Mouse (Mus musculus): ENCODE measurements around the gene Clasp1. TPM values are rescaled to one million over a fixed set of nuclear protein-coding genes. Genes with fewer than 3 reads are reported as not detected.
A peak's percentile ranks its signal among the peaks of the same experiment; 100 is the strongest.

The Clasp1 gene
- 297 and 366 TPM in 2 replicates for total RNA-seq (2014; rRNA removed; ENCODE audit: low replicate concordance)
- 75.8 and 106 TPM in 2 replicates for polyA plus RNA-seq (2015; fragmentation: Nextera tagmentation; extraction: Ambion mirVana)

DNA sequence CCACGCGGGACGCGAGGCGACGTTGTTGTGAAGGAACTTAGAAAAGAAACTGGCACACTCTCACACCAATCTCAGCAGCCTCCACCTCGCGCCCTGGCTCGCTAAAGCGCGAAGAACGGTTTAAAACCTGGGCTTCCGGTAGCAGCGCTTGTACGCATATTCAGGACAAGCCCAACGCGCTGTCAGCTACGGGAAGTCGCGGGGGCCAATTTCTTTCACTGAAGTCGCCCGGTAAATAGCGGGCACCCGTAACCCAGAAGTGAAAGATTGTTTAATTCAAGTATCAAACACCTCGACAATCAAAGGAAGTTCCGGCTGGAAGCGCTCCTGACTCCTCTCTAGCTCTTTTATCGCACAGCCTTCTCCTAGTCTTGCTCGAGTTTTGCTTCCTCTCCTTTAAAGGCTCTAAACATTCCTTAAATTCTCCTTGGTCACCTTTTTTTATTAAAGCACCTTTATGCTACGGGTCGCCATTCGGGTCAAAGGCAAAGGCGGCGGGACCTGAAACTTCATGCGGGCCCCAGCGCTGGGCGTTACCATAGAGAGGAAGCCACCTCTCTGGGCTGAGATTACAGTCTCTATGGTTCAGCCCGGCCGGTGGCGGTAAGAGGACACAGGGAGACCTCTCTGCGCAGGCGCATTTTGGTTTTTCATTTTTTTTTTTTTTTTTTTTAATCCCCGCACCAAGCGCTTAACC is at the start of gene Clasp1:
Clasp1 (plus strand) TSS at position 302 of the 697 bp plus-strand sequence.
- ATAC-seq (ENCODE audit: insufficient read depth, low read depth) (peak; percentile 97), DNase-seq (ENCODE audit: low spot score) (peak; percentile 96)
- 0 out of 2 replicates have a peak, but pooled peaks have one; percentile 45 for TF ChIP-seq EP300 (IDR thresholded peaks at IDR 0.05; ENCODE audit: low read depth)
- TF ChIP-seq CTCF (IDR thresholded peaks at IDR 0.05; ENCODE audit: low read depth), result no peak
- H3K36me3 ChIP-seq (replicated peaks; ENCODE audit: control insufficient read depth, insufficient read depth, low read length), result peaks cover 6% of the 10 kb centered on the region; the same call in 1 of the 2 replicates
- H3K4me1 ChIP-seq (ENCODE audit: control insufficient read depth, insufficient read depth), result peaks cover 7% of the 10 kb centered on the region
- H3K27ac ChIP-seq (ENCODE audit: low read depth), result peak within 1 kb of the TSS; percentile 92
- H3K9me3 ChIP-seq (replicated peaks; ENCODE audit: control insufficient read depth, low read length), result no peaks in the 10 kb centered on the region
- H3K9ac ChIP-seq (replicated peaks; ENCODE audit: low read depth, low read length), result peak within 1 kb of the TSS; percentile 87
- H3K27me3 ChIP-seq (ENCODE audit: control insufficient read depth, insufficient read depth, low read length), result no peaks in the 10 kb centered on the region
- H3K4me3 ChIP-seq (ENCODE audit: low read depth, low read length), result peak within 1 kb of the TSS; percentile 85
- H3K4me2 ChIP-seq (ENCODE audit: low read depth, low read length), result peak within 1 kb of the TSS; percentile 72
- WGBS, result under 1% methylated on average over 44 of the region's 44 CpGs

DNA sequence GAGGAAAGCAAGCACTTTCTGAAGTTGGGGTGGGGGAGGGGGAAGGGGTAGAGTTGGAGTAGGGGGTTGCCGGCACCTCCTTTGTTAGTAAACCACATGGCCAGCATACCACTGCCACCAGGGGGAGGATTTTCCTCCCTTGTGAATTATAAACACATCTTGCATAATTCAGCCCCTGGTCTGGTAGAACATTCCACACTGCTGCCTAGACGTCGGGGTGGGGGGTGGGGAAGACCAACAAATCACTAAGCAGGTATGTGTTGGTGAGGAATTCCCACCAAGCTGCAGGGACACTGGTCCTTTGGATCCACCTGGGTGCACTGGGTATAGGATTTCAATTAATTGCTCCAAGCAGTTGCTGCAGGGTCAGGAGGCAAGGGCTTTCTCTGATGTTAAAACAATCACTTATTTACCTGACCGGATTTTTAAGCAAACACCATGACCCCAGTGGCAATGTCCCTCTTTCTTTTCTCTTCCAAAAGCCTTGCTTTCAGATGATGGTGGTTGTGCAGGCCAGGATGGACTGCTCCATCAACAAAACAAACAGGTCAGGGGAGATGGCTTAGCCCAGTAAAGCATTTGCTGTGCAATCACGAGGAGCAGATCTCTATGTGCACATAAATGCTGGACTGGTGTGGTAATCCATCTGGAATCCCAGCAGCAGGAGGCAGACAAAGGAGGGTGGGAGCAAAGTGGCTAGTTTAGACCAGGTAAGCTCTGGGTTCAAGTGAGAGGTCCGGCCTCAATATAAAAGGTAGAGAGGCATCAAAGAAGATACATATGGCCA is 45.0 kb upstream of the Clasp1 start:
- no peak overlapping the region for H3K9ac ChIP-seq (replicated peaks; ENCODE audit: low read depth, low read length)
- no peaks in the 10 kb centered on the region for H3K36me3 ChIP-seq (replicated peaks; ENCODE audit: control insufficient read depth, insufficient read depth, low read length)
- ATAC-seq (ENCODE audit: insufficient read depth, low read depth) (no peak), DNase-seq (ENCODE audit: low spot score) (no peak)
- no peak; the same call in 1 of the 2 replicates for TF ChIP-seq CTCF (IDR thresholded peaks at IDR 0.05; ENCODE audit: low read depth)
- TF ChIP-seq EP300 (IDR thresholded peaks at IDR 0.05; ENCODE audit: low read depth), result no peak
- no peak overlapping the region for H3K4me3 ChIP-seq (ENCODE audit: low read depth, low read length)
- WGBS, result 37% methylated on average over 6 of the region's 6 CpGs
- no peak overlapping the region for H3K27ac ChIP-seq (ENCODE audit: low read depth)
- no peaks in the 10 kb centered on the region for H3K27me3 ChIP-seq (ENCODE audit: control insufficient read depth, insufficient read depth, low read length)
- H3K4me1 ChIP-seq (ENCODE audit: control insufficient read depth, insufficient read depth), result peaks cover 10% of the 10 kb centered on the region; the same call in 1 of the 2 replicates
- no peaks in the 10 kb centered on the region for H3K9me3 ChIP-seq (replicated peaks; ENCODE audit: control insufficient read depth, low read length)
- H3K4me2 ChIP-seq (ENCODE audit: low read depth, low read length), result no peak overlapping the region

DNA sequence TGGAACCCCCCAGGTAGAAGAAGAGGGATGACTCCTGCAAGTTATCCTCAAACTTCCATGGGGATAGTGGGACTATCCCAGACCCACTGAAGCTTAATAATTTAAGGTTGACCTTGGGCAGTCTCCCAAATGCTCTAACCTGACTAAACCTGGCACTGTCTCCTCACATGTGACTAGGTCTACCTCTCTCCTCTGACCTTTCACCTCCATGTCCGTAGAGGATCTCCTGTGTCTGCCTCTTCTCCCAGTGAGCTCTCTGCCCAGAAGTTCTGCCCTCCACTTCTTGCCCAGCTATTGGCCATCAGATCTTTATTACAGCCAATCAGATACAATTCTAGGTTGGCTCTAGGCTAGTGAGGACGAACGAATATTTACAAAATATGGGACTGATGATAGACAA is 38.9 kb upstream of the Clasp1 start:
- TF ChIP-seq EP300 (IDR thresholded peaks at IDR 0.05; ENCODE audit: low read depth) (no peak), CTCF (IDR thresholded peaks at IDR 0.05; ENCODE audit: low read depth) (no peak)
- no peak for ATAC-seq (ENCODE audit: insufficient read depth, low read depth)
- 83% methylated on average over 3 of the region's 3 CpGs for WGBS

DNA sequence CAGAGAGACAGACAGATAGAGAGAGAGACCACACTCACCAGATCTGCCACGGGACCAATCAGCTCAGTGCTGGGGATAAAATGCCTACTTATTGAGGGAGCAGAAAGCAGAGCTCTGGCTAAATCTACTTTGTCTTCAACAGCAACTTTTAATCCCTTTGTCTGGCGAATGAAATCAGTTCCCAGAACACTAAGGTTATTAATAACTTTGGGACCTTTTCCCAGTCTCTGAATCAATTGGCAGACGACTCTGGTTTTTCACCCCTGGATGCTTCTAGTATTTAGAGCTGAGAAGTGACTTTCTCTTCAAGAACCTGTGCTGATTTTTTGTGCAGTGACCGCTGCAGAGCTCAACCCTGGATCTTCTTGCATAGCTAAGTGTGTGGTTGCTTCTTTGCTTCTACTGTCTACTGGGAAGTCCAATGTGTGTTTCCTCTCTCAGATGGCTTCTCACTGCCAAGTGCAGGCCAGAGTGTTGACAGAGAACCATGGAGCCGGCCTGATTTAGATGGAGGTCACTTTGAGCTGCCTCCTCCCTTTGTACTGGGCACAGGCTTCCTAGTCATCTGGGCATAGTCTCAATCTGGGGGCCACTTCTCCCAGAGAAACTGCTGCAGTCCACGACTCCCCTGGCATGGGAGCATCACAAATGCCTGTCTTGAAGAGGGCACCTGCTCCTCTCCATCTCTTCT is 29.6 kb upstream of the Clasp1 start:
- peak; percentile 89 for DNase-seq (ENCODE audit: low spot score)

More for the DNA sequence above, 38.9 kb upstream of the Clasp1 start:
- no peak for DNase-seq (ENCODE audit: low spot score)
- Histone ChIP-seq H3K4me1 (ENCODE audit: control insufficient read depth, insufficient read depth) (no peaks in the 10 kb centered on the region), H3K27ac (ENCODE audit: low read depth) (no peak overlapping the region), H3K36me3 (replicated peaks; ENCODE audit: control insufficient read depth, insufficient read depth, low read length) (no peaks in the 10 kb centered on the region), H3K27me3 (ENCODE audit: control insufficient read depth, insufficient read depth, low read length) (no peaks in the 10 kb centered on the region), H3K4me2 (ENCODE audit: low read depth, low read length) (no peak overlapping the region), H3K4me3 (ENCODE audit: low read depth, low read length) (no peak overlapping the region), H3K9me3 (replicated peaks; ENCODE audit: control insufficient read depth, low read length) (no peaks in the 10 kb centered on the region), H3K9ac (replicated peaks; ENCODE audit: low read depth, low read length) (no peak overlapping the region)

DNA sequence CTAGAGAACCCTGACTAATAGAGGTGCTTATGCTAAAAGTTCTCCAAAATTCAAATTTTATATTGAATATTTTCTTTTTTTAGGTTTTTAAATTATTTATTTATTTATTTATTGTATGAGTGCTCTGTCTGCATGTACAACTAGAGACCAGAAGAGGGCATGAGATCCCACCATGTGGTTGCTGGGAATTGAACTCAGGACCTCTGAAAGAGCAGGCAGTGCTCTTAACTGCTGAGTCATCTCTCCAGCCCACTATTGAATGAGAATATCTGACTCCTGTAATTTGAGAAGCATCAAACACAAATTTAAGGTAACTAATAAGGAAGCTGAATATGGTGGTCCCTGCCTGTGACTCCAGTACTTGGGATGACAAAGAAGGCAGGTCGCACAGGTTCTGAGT is 20.9 kb upstream of the Clasp1 start:
- ATAC-seq (ENCODE audit: insufficient read depth, low read depth) (no peak), DNase-seq (ENCODE audit: low spot score) (no peak)
- Histone ChIP-seq H3K4me1 (ENCODE audit: control insufficient read depth, insufficient read depth) (0 out of 2 replicates have a peak, but pooled peaks cover 7% of the 10 kb centered on the region), H3K27me3 (ENCODE audit: control insufficient read depth, insufficient read depth, low read length) (no peaks in the 10 kb centered on the region), H3K4me2 (ENCODE audit: low read depth, low read length) (no peak overlapping the region), H3K4me3 (ENCODE audit: low read depth, low read length) (no peak overlapping the region), H3K27ac (ENCODE audit: low read depth) (no peak overlapping the region), H3K36me3 (replicated peaks; ENCODE audit: control insufficient read depth, insufficient read depth, low read length) (no peaks in the 10 kb centered on the region), H3K9me3 (replicated peaks; ENCODE audit: control insufficient read depth, low read length) (no peaks in the 10 kb centered on the region), H3K9ac (replicated peaks; ENCODE audit: low read depth, low read length) (no peak overlapping the region)
- peak; percentile 25 for TF ChIP-seq CTCF (IDR thresholded peaks at IDR 0.05; ENCODE audit: low read depth)
- TF ChIP-seq EP300 (IDR thresholded peaks at IDR 0.05; ENCODE audit: low read depth), result no peak
- 94% methylated on average over 1 of the region's 1 CpGs for WGBS

More for the DNA sequence above, 29.6 kb upstream of the Clasp1 start:
- Histone ChIP-seq H3K9ac (replicated peaks; ENCODE audit: low read depth, low read length) (peak overlapping the region; percentile 26; the same call in 1 of the 2 replicates), H3K4me1 (ENCODE audit: control insufficient read depth, insufficient read depth) (peaks cover 16% of the 10 kb centered on the region), H3K4me2 (ENCODE audit: low read depth, low read length) (peak overlapping the region; percentile 39), H3K4me3 (ENCODE audit: low read depth, low read length) (no peak overlapping the region; the same call in 1 of the 2 replicates), H3K27ac (ENCODE audit: low read depth) (peak overlapping the region; percentile 98), H3K36me3 (replicated peaks; ENCODE audit: control insufficient read depth, insufficient read depth, low read length) (no peaks in the 10 kb centered on the region), H3K27me3 (ENCODE audit: control insufficient read depth, insufficient read depth, low read length) (no peaks in the 10 kb centered on the region), H3K9me3 (replicated peaks; ENCODE audit: control insufficient read depth, low read length) (no peaks in the 10 kb centered on the region)
- ATAC-seq (ENCODE audit: insufficient read depth, low read depth), result peak; percentile 92
- no peak for TF ChIP-seq CTCF (IDR thresholded peaks at IDR 0.05; ENCODE audit: low read depth)
- TF ChIP-seq EP300 (IDR thresholded peaks at IDR 0.05; ENCODE audit: low read depth), result peak; percentile 52; the same call in 1 of the 2 replicates
- WGBS, result 24% methylated on average over 6 of the region's 6 CpGs

All from heart, postnatal 0 days (tissue).